Mouse (Mus musculus) neural tube, embryonic 12.5 days (tissue): Measurements from ENCODE around the gene Gm29776. TPM values are rescaled to one million over a fixed set of nuclear protein-coding genes. Genes with fewer than 3 reads are reported as not detected.
A peak's percentile ranks its signal among the peaks of the same experiment; 100 is the strongest.

Experiments used
- ATAC-seq: fragments of 200-750 bp; cut with Nextera tagmentation; 2 replicates; pipeline ENCODE4 v1.8.0; 2017; ENCODE audit warnings: low read depth, mild to moderate bottlenecking, moderate TSS enrichment, moderate library complexity; ENCODE audit not compliant: low FRiP score
- H3K27ac ChIP-seq: fragments of 300-500 bp; sonication (generic); 2 replicates; pipeline ENCODE4 v1.5.1; 2016
- H3K27me3 ChIP-seq: fragments of 300-500 bp; sonication (generic); replicated peaks from 2 replicates; pipeline ENCODE4 v1.6.1; 2016; ENCODE audit warnings: mild to moderate bottlenecking
- H3K36me3 ChIP-seq: fragments of 300-500 bp; sonication (generic); 2 replicates; pipeline ENCODE4 v1.6.1; 2016; ENCODE audit warnings: mild to moderate bottlenecking
- H3K4me1 ChIP-seq: fragments of 300-500 bp; sonication (generic); 2 replicates; pipeline ENCODE4 v1.6.1; 2016
- H3K4me2 ChIP-seq: fragments of 300-500 bp; sonication (generic); replicated peaks from 2 replicates; pipeline ENCODE4 v1.6.1; 2016; ENCODE audit warnings: mild to moderate bottlenecking
- H3K4me3 ChIP-seq: fragments of 300-500 bp; sonication (generic); 2 replicates; pipeline ENCODE4 v1.5.1; 2016
- H3K9ac ChIP-seq: fragments of 300-500 bp; sonication (generic); 2 replicates; pipeline ENCODE4 v1.6.1; 2016; ENCODE audit warnings: mild to moderate bottlenecking
- H3K9me3 ChIP-seq: fragments of 300-500 bp; sonication (generic); 2 replicates; pipeline ENCODE4 v1.6.1; 2016; ENCODE audit warnings: mild to moderate bottlenecking
- WGBS: fragments of 180-500 bp; shearing (Covaris S2); methylation state at CpG from one replicate; pipeline ENCODE4 v1.1.7; 2016; 5-methylcytosine and 5-hydroxymethylcytosine counted together
- polyA plus RNA-seq: library from polyadenylated mRNA; unstranded; fragments of >200 nt; fragmentation: Nextera tagmentation; extraction: Ambion mirVana; gene quantifications from 2 replicates; pipeline ENCODE4 v1.2.1, GENCODE M21; 2016

Gene Gm29776
- polyA plus RNA-seq, 1 experiment from 2014 or later, result 0.10 TPM

GRCm38 (mm10) chr14:54705844-54706243, 7.2 kb upstream of the Gm29776 start:
- Histone ChIP-seq H3K27ac (no peak overlapping the region), H3K4me3 (no peak overlapping the region), H3K4me2 (no peak overlapping the region), H3K9me3 (no peaks in the 10 kb centered on the region), H3K27me3 (no peaks in the 10 kb centered on the region), H3K4me1 (no peaks in the 10 kb centered on the region), H3K9ac (no peak overlapping the region), H3K36me3 (no peaks in the 10 kb centered on the region)
- no peak for ATAC-seq
- WGBS, result 61% methylated on average over 5 of the region's 5 CpGs

GRCm38 (mm10) chr14:54703207-54703606, 4.6 kb upstream of the Gm29776 start:
- no peak for ATAC-seq
- no peak overlapping the region for H3K9ac ChIP-seq
- no peak overlapping the region for H3K27ac ChIP-seq
- H3K36me3 ChIP-seq, result no peaks in the 10 kb centered on the region
- no peak overlapping the region for H3K4me2 ChIP-seq
- 75% methylated on average over 10 of the region's 10 CpGs for WGBS
- no peaks in the 10 kb centered on the region for H3K9me3 ChIP-seq
- H3K4me3 ChIP-seq, result no peak overlapping the region
- H3K4me1 ChIP-seq, result no peaks in the 10 kb centered on the region
- H3K27me3 ChIP-seq, result no peaks in the 10 kb centered on the region

- Histone ChIP-seq H3K9me3 (no peaks in the 10 kb centered on the region), H3K36me3 (no peaks in the 10 kb centered on the region), H3K9ac (no peak overlapping the region), H3K4me2 (no peak overlapping the region), H3K27me3 (no peaks in the 10 kb centered on the region), H3K4me3 (no peak overlapping the region), H3K27ac (no peak overlapping the region), H3K4me1 (no peaks in the 10 kb centered on the region)
- ATAC-seq, result no peak
- WGBS, result 11% methylated on average over 6 of the region's 6 CpGs
Measured at GRCm38 (mm10) chr14:54701298-54701697, 2.7 kb upstream of the Gm29776 start.

GRCm38 (mm10) chr14:54699586-54699985, 953 bp upstream of the Gm29776 start:
- no peak for ATAC-seq
- Histone ChIP-seq H3K4me2 (no peak overlapping the region), H3K9ac (no peak overlapping the region), H3K27ac (no peak overlapping the region), H3K4me1 (no peaks in the 10 kb centered on the region), H3K4me3 (no peak overlapping the region), H3K9me3 (no peaks in the 10 kb centered on the region), H3K27me3 (no peaks in the 10 kb centered on the region), H3K36me3 (0 out of 2 replicates have a peak, but pooled peaks cover 4% of the 10 kb centered on the region)
- WGBS, result 47% methylated on average over 3 of the region's 3 CpGs

GRCm38 (mm10) chr14:54696752-54697151, 1.9 kb downstream of the Gm29776 start:
- Histone ChIP-seq H3K36me3 (peaks cover 16% of the 10 kb centered on the region), H3K4me2 (no peak overlapping the region), H3K4me1 (no peaks in the 10 kb centered on the region), H3K27ac (no peak overlapping the region), H3K9me3 (no peaks in the 10 kb centered on the region), H3K4me3 (no peak overlapping the region), H3K27me3 (no peaks in the 10 kb centered on the region), H3K9ac (no peak overlapping the region)
- WGBS, result 84% methylated on average over 4 of the region's 4 CpGs
- no peak for ATAC-seq

GRCm38 (mm10) chr14:54695042-54695441, 3.6 kb downstream of the Gm29776 start:
- ATAC-seq, result no peak
- Histone ChIP-seq H3K4me3 (no peak overlapping the region), H3K9me3 (no peaks in the 10 kb centered on the region), H3K4me1 (no peaks in the 10 kb centered on the region), H3K9ac (no peak overlapping the region), H3K36me3 (peaks cover 26% of the 10 kb centered on the region), H3K4me2 (no peak overlapping the region), H3K27me3 (no peaks in the 10 kb centered on the region), H3K27ac (no peak overlapping the region)
- 85% methylated on average over 6 of the region's 6 CpGs for WGBS

GRCm38 (mm10) chr14:54687251-54687650, 11.4 kb downstream of the Gm29776 start:
- Histone ChIP-seq H3K36me3 (peaks cover 34% of the 10 kb centered on the region), H3K9ac (peak overlapping the region; percentile 57), H3K4me2 (peak overlapping the region; percentile 66), H3K27me3 (no peaks in the 10 kb centered on the region), H3K4me1 (peaks cover 23% of the 10 kb centered on the region), H3K27ac (no peak overlapping the region), H3K9me3 (no peaks in the 10 kb centered on the region), H3K4me3 (peak overlapping the region; percentile 69)
- WGBS, result 8% methylated on average over 8 of the region's 8 CpGs
- no peak for ATAC-seq

- Histone ChIP-seq H3K9me3 (no peaks in the 10 kb centered on the region), H3K36me3 (peaks cover 34% of the 10 kb centered on the region), H3K9ac (peak within 1 kb of the TSS; percentile 78), H3K4me1 (peaks cover 23% of the 10 kb centered on the region), H3K4me2 (peak within 1 kb of the TSS; percentile 68), H3K4me3 (peak within 1 kb of the TSS; percentile 69), H3K27me3 (no peaks in the 10 kb centered on the region), H3K27ac (peak within 1 kb of the TSS; percentile 79)
- peak; percentile 98 for ATAC-seq
- under 1% methylated on average over 44 of the region's 44 CpGs for WGBS
Measured at GRCm38 (mm10) chr14:54686522-54687143, 12.0 kb downstream of the Gm29776 start, which contains the start of gene Acin1. TSS of gene Acin1 (minus strand) at chr14:54686931.

- peak within 1 kb of the TSS; percentile 78 for H3K9ac ChIP-seq
- under 1% methylated on average over 41 of the region's 41 CpGs for WGBS
Measured at GRCm38 (mm10) chr14:54686063-54686521, 12.5 kb downstream of the Gm29776 start, which contains the start of gene 1700123O20Rik. TSS of gene 1700123O20Rik (plus strand) at chr14:54686216.

GRCm38 (mm10) chr14:54685471-54685870, 13.2 kb downstream of the Gm29776 start:
- Histone ChIP-seq H3K9me3 (no peaks in the 10 kb centered on the region), H3K4me3 (peak overlapping the region; percentile 69), H3K36me3 (peaks cover 32% of the 10 kb centered on the region), H3K27ac (no peak overlapping the region), H3K9ac (peak overlapping the region; percentile 78), H3K27me3 (no peaks in the 10 kb centered on the region), H3K4me2 (peak overlapping the region; percentile 68), H3K4me1 (peaks cover 23% of the 10 kb centered on the region)
- 17% methylated on average over 8 of the region's 8 CpGs for WGBS
- no peak for ATAC-seq

More at GRCm38 (mm10) chr14:54686063-54686521, 12.5 kb downstream of the Gm29776 start, which contains the start of gene 1700123O20Rik:
- H3K4me3 ChIP-seq, result peak within 1 kb of the TSS; percentile 69
- ATAC-seq, result peak; percentile 85
- H3K4me2 ChIP-seq, result peak within 1 kb of the TSS; percentile 68
- H3K4me1 ChIP-seq, result peaks cover 23% of the 10 kb centered on the region
- H3K27me3 ChIP-seq, result no peaks in the 10 kb centered on the region
- no peaks in the 10 kb centered on the region for H3K9me3 ChIP-seq
- peak within 1 kb of the TSS; percentile 79 for H3K27ac ChIP-seq
- peaks cover 34% of the 10 kb centered on the region for H3K36me3 ChIP-seq

GRCm38 (mm10) chr14:54682396-54682795, 16.2 kb downstream of the Gm29776 start:
- peaks cover 34% of the 10 kb centered on the region for H3K36me3 ChIP-seq
- WGBS, result 97% methylated on average over 3 of the region's 3 CpGs
- no peak for ATAC-seq
- no peak overlapping the region for H3K27ac ChIP-seq
- H3K4me3 ChIP-seq, result no peak overlapping the region
- no peak overlapping the region for H3K4me2 ChIP-seq
- no peaks in the 10 kb centered on the region for H3K9me3 ChIP-seq
- no peak overlapping the region for H3K9ac ChIP-seq
- H3K27me3 ChIP-seq, result no peaks in the 10 kb centered on the region
- peaks cover 12% of the 10 kb centered on the region for H3K4me1 ChIP-seq

- no peaks in the 10 kb centered on the region for H3K9me3 ChIP-seq
- ATAC-seq, result no peak
Measured at GRCm38 (mm10) chr14:54678657-54679304, 19.9 kb downstream of the Gm29776 start.

More at GRCm38 (mm10) chr14:54678657-54679304, 19.9 kb downstream of the Gm29776 start:
- Histone ChIP-seq H3K36me3 (peaks cover 62% of the 10 kb centered on the region), H3K4me3 (no peak overlapping the region), H3K9ac (no peak overlapping the region), H3K4me1 (no peaks in the 10 kb centered on the region), H3K27ac (no peak overlapping the region), H3K27me3 (no peaks in the 10 kb centered on the region), H3K4me2 (no peak overlapping the region)
- 83% methylated on average over 16 of the region's 16 CpGs for WGBS
